Mouse (Mus musculus) forebrain, embryonic 11.5 days (tissue): ENCODE data around the gene Dclk1. TPM values are rescaled to one million over a fixed set of nuclear protein-coding genes. Genes with fewer than 3 reads are reported as not detected.

Source experiments
- ATAC-seq: fragments of 200-750 bp; cut with Nextera tagmentation; replicated peaks from 2 replicates; pipeline ENCODE4 v1.8.0; 2017; ENCODE audit warnings: moderate TSS enrichment; ENCODE audit not compliant: low FRiP score
- DNase-seq: peaks from one replicate; pipeline ENCODE4 v3.0.0-alpha.2; 2017; ENCODE audit warnings: low spot score
- H3K27ac ChIP-seq: fragments of 300-500 bp; sonication (generic); 2 replicates; pipeline ENCODE4 v1.5.1; 2014; ENCODE audit warnings: low read depth, low read length
- H3K27me3 ChIP-seq: fragments of 300-500 bp; sonication (generic); 2 replicates; pipeline ENCODE4 v1.6.1; 2014; ENCODE audit warnings: mild to moderate bottlenecking, low read length, mixed read lengths; ENCODE audit not compliant: control insufficient read depth, insufficient read depth
- H3K36me3 ChIP-seq: fragments of 300-500 bp; sonication (generic); 2 replicates; pipeline ENCODE4 v1.6.1; 2014; ENCODE audit warnings: mild to moderate bottlenecking, low read length, moderate library complexity, mixed read lengths; ENCODE audit not compliant: control insufficient read depth, insufficient read depth
- H3K4me1 ChIP-seq: fragments of 300-500 bp; sonication (generic); replicated peaks from 2 replicates; pipeline ENCODE4 v1.6.1; 2014; ENCODE audit warnings: low read length, mixed read lengths; ENCODE audit not compliant: control insufficient read depth, insufficient read depth
- H3K4me2 ChIP-seq: fragments of 300-500 bp; sonication (generic); 2 replicates; pipeline ENCODE4 v1.6.1; 2014; ENCODE audit warnings: low read depth, mild to moderate bottlenecking, low read length, moderate library complexity, mixed read lengths; ENCODE audit not compliant: severe bottlenecking
- H3K4me3 ChIP-seq: fragments of 300-500 bp; sonication (generic); 2 replicates; pipeline ENCODE4 v1.5.1; 2014; ENCODE audit warnings: low read depth, low read length
- H3K9ac ChIP-seq: fragments of 300-500 bp; sonication (generic); 2 replicates; pipeline ENCODE4 v1.6.1; 2014; ENCODE audit warnings: low read length
- H3K9me3 ChIP-seq: fragments of 300-500 bp; sonication (generic); 2 replicates; pipeline ENCODE4 v1.6.1; 2016; ENCODE audit warnings: low read length, mixed read lengths; ENCODE audit not compliant: control insufficient read depth
- WGBS: fragments of 180-500 bp; shearing (Covaris S2); extraction: QIAGEN DNeasy Blood & Tissue Kit; methylation state at CpG from one replicate; pipeline ENCODE4 v1.1.7; 2014; 5-methylcytosine and 5-hydroxymethylcytosine counted together
- polyA plus RNA-seq: library from polyadenylated mRNA; unstranded; fragments of >200 nt; fragmentation: Nextera tagmentation; extraction: Ambion mirVana; gene quantifications from 2 replicates; pipeline ENCODE4 v1.2.1, GENCODE M21; 2014

Dclk1 gene
- polyA plus RNA-seq, 1 experiment from 2014 or later = 77.5 TPM

DNA sequence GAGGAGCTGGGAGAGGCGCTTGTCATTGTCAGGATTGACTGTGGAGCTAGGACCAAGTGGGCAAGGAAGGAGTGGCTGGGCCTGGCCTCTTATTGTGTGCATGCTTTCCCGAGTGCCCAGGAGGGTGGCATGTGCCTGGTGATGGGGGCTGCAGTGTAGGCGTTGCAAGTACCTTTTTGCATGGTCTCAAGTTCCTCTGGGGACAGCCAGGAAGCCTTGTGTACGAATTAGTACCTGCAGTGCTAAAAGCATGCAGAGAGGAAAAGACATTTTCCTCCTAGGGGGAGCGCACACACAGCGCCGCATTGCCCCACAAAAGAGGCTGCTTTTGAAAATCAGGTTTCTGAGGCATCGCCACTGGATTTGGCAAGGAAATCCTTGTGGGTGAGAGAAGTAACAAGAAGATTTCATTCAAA is 900 bp downstream of the Dclk1 start:
- peak overlapping the region; percentile 85; the same call in 1 of the 2 replicates for H3K27ac ChIP-seq
- H3K27me3 ChIP-seq = no peaks in the 10 kb centered on the region
- DNase-seq = no peak
- 1% methylated on average over 8 of the region's 8 CpGs for WGBS
- peak; percentile 68 for ATAC-seq
- H3K4me2 ChIP-seq = peak overlapping the region; percentile 71
- H3K9me3 ChIP-seq = no peaks in the 10 kb centered on the region
- peaks cover 3% of the 10 kb centered on the region; the same call in 1 of the 2 replicates for H3K36me3 ChIP-seq
- peaks cover 1% of the 10 kb centered on the region for H3K4me1 ChIP-seq
- H3K4me3 ChIP-seq = peak overlapping the region; percentile 69
- H3K9ac ChIP-seq = peak overlapping the region; percentile 92

DNA sequence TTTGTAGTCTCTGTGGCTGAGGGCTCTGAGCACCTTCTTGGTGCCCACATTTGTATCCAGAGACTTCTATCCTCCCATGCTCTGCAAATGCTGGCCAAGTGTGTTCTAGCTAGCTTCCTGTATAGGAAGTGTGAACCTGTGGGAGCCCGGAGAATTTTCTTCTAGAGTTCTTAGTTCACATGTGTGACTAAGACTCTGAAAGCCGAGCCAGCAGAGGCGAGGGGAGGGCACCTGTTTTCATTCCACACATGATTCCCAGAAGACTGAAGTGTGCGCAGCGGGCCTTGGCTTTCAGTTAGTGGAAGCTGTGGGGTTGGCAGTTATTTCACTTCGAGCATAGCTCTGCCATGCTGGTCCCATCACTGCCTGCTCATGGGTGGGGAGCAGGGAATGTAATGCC is 1.9 kb downstream of the Dclk1 start:
- 80% methylated on average over 6 of the region's 6 CpGs for WGBS
- Histone ChIP-seq H3K27me3 (no peaks in the 10 kb centered on the region), H3K27ac (no peak overlapping the region), H3K4me3 (peak overlapping the region; percentile 69; the same call in 1 of the 2 replicates), H3K4me2 (peak overlapping the region; percentile 71), H3K9ac (no peak overlapping the region; the same call in 1 of the 2 replicates), H3K4me1 (peaks cover 1% of the 10 kb centered on the region), H3K9me3 (no peaks in the 10 kb centered on the region), H3K36me3 (peaks cover 3% of the 10 kb centered on the region; the same call in 1 of the 2 replicates)
- DNase-seq (no peak), ATAC-seq (no peak)

DNA sequence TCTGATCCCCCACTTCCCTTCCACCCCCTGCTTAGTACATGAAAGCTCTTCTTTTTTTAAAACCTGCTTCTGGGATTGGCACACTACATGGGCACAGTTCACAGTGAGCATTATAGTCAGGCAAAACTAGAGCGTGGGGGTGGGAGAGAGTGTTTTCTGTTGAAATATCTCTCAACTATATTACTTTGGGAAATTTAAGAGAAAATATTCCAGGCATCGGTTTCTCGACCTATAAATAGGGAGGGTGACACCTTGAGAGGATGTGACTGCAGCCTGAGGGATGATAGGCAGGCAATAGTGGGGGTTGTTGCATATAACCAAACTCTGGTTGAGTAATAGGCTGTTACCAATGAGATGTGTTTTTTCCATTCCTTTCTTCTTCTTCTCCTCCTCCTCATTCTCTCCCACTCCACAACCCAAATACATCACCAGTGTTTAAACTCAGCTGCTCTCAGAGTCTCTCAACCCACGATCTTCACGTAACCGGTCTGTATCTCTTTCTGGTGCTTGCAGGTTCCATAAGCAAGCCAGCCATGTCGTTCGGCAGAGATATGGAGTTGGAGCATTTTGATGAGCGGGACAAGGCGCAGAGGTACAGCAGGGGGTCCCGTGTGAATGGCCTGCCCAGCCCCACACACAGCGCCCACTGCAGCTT is 4.6 kb downstream of the Dclk1 start:
- WGBS = 90% methylated on average over 12 of the region's 12 CpGs
- no peak overlapping the region for H3K4me3 ChIP-seq

DNA sequence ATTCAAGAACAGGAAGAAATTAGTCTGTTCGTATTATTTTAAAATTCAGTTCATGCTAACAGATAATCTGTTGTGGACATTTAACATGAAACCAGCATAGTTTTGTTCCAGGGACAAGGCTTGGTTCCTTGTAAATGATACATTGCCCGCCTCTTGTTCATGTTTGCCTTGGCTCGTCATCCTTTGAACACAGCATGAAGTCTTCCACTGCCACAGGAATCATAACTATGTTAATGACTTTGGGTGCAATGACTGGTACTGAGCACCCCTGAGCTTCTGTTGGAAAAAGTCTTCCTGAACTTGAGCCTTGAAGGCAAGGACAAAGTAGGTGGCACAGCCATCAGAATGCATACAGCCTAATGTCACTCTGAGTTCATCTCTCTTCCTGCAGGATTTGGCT is 5.9 kb downstream of the Dclk1 start:
- H3K9me3 ChIP-seq = no peaks in the 10 kb centered on the region
- H3K27me3 ChIP-seq = no peaks in the 10 kb centered on the region
- no peak overlapping the region for H3K4me3 ChIP-seq
- peaks cover 1% of the 10 kb centered on the region for H3K4me1 ChIP-seq
- H3K27ac ChIP-seq = no peak overlapping the region
- no peak overlapping the region for H3K9ac ChIP-seq
- H3K36me3 ChIP-seq = peaks cover 3% of the 10 kb centered on the region; the same call in 1 of the 2 replicates
- WGBS = 86% methylated on average over 3 of the region's 3 CpGs
- H3K4me2 ChIP-seq = no peak overlapping the region
- DNase-seq (no peak), ATAC-seq (no peak)

More for the DNA sequence above, 4.6 kb downstream of the Dclk1 start:
- DNase-seq (no peak), ATAC-seq (no peak)
- Histone ChIP-seq H3K36me3 (peaks cover 3% of the 10 kb centered on the region; the same call in 1 of the 2 replicates), H3K4me2 (no peak overlapping the region), H3K9me3 (no peaks in the 10 kb centered on the region), H3K27me3 (no peaks in the 10 kb centered on the region), H3K4me1 (peaks cover 1% of the 10 kb centered on the region), H3K27ac (no peak overlapping the region), H3K9ac (no peak overlapping the region)

DNA sequence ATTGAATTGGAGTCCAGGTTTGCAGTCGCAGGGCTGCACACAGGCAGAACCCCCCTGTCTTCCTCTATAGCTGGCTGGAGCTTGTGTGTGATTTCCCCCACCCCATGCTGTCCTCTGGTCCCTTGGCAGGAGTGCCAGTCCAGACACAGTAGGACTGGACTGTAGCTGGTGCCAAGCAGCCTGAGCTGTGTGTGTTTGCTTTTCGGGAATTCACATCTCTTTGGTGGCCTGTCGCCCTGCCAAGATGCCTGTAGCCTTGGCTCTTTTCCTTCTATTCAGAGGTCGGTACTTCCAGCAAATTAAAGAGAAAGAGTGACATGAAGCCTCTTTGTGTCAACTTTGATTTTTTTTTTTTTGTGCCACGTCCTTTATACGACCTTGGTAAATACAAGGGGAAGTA is 6.3 kb downstream of the Dclk1 start:
- WGBS = 82% methylated on average over 6 of the region's 6 CpGs
- Histone ChIP-seq H3K4me1 (peaks cover 1% of the 10 kb centered on the region), H3K27me3 (no peaks in the 10 kb centered on the region), H3K36me3 (peaks cover 3% of the 10 kb centered on the region; the same call in 1 of the 2 replicates), H3K9ac (no peak overlapping the region), H3K9me3 (no peaks in the 10 kb centered on the region), H3K4me2 (no peak overlapping the region), H3K4me3 (no peak overlapping the region), H3K27ac (no peak overlapping the region)
- DNase-seq (no peak), ATAC-seq (no peak)

DNA sequence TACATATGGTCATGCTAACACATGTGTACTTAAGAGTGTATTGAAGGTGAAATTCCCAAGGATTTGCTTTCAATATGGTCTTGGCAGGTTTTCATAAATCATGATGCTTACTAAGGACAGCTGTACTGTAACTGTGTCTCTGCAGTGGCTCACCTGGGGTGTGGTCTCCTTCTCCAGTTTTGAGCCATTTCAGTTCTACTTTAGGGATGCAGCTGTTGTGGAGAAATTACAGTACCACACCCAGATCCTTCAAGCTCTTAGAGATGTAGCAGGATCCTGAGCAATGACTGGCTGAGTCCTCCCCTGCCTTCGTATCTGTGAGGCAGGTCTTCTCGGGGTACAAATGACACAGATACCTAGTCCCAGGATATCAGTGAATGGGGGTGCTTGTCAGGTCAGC is 8.5 kb downstream of the Dclk1 start:
- no peak for ATAC-seq
- Histone ChIP-seq H3K9me3 (no peaks in the 10 kb centered on the region), H3K36me3 (peaks cover 3% of the 10 kb centered on the region; the same call in 1 of the 2 replicates), H3K4me2 (no peak overlapping the region), H3K4me1 (no peaks in the 10 kb centered on the region), H3K4me3 (no peak overlapping the region), H3K27ac (no peak overlapping the region), H3K27me3 (no peaks in the 10 kb centered on the region), H3K9ac (no peak overlapping the region)
- 89% methylated on average over 2 of the region's 2 CpGs for WGBS
- DNase-seq = no peak

DNA sequence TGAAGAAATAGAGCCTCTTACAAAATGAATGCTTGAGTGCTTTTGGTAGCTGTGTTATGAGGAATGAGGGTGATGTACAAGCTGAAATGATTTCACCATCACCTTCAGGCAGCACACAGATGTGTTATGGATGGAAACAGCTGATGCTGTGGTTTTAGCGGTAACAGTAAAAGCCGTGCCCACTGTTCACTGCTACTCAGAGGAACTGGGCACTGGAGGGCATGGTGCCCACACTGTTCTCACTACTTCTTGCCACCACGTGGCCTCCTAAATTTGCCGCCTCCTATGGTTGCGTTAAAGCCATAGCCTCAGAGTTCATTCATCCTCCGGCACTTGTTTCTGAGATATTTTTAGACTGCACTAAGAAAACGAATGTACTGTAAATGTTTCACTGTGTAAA is 18.0 kb downstream of the Dclk1 start:
- ATAC-seq = no peak
- Histone ChIP-seq H3K4me1 (no peaks in the 10 kb centered on the region), H3K36me3 (no peaks in the 10 kb centered on the region), H3K4me2 (no peak overlapping the region), H3K9me3 (no peaks in the 10 kb centered on the region), H3K4me3 (no peak overlapping the region), H3K9ac (no peak overlapping the region), H3K27me3 (no peaks in the 10 kb centered on the region), H3K27ac (no peak overlapping the region)
- 93% methylated on average over 7 of the region's 7 CpGs for WGBS
- no peak for DNase-seq

DNA sequence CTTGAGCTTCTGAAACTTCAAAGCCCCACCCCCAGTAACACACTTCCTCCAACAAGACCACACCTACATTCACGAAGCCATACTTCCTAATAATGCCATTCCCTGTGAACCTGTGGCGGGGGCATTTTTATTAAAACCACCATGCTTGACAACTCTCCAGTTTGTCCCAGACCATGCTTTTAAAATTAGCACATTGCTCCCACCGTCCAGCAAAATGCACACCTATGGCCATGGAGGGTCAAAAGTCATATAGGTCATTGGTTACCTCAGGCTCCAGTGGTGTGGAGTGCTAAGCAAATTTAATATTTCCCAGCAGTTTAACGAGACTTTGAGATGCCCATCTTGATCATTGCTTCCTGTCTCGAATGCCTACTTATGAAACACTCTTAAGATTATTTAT is 23.9 kb downstream of the Dclk1 start:
- Histone ChIP-seq H3K36me3 (no peaks in the 10 kb centered on the region), H3K4me3 (no peak overlapping the region), H3K27me3 (no peaks in the 10 kb centered on the region), H3K27ac (no peak overlapping the region), H3K9ac (no peak overlapping the region), H3K4me2 (no peak overlapping the region), H3K4me1 (no peaks in the 10 kb centered on the region), H3K9me3 (no peaks in the 10 kb centered on the region)
- WGBS = 89% methylated on average over 5 of the region's 5 CpGs
- DNase-seq (no peak), ATAC-seq (no peak)

DNA sequence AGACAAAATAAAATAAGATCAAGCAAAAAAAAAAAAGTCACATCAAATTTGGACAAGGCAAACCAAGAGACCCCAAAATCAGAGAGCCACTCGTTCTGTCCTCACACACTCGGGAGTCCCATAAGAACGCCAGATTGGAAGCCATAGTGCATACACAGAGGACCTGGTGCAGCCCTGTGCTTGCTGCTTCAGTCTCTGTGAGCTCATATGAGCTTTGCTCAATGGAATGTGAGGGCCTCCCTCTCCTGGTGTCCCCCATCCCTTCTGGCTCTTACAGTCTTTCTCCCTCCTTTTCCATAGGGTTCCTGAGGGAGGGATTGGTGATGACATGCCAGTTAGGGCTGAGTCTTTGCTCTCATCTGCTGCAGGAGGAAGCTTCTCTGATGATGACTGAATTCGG is 27.6 kb downstream of the Dclk1 start:
- 92% methylated on average over 4 of the region's 4 CpGs for WGBS
- Histone ChIP-seq H3K4me3 (no peak overlapping the region), H3K9ac (no peak overlapping the region), H3K9me3 (no peaks in the 10 kb centered on the region), H3K27ac (no peak overlapping the region), H3K27me3 (no peaks in the 10 kb centered on the region), H3K4me2 (no peak overlapping the region), H3K36me3 (no peaks in the 10 kb centered on the region), H3K4me1 (no peaks in the 10 kb centered on the region)
- DNase-seq = no peak
- ATAC-seq = no peak
